Mouse (Mus musculus) lung, postnatal 36 days (tissue): Measurements from ENCODE around the gene Brca2.
"Not testable (repeated sequence)": the region's sequence is repeated elsewhere in the genome, so short reads cannot be mapped to it uniquely, and the experiment has no call there.

Experiments
- DNase-seq: peaks from one replicate; pipeline ENCODE4 v3.0.0; 2022; ENCODE audit warnings: mixed read lengths

The Brca2 gene

GRCm38 (mm10) chr5:150521937-150522866 is at the start of gene Brca2:
Gene Brca2, plus strand, starts transcription at chr5:150522630.
- peak; percentile 92 for DNase-seq

- no peak for DNase-seq
Observed at GRCm38 (mm10) chr5:150477364-150477763, 45.1 kb upstream of the Brca2 start.

GRCm38 (mm10) chr5:150478612-150479011 is 43.8 kb upstream of the Brca2 start:
- peak; percentile 61 for DNase-seq

- peak; percentile 81 for DNase-seq
Observed at GRCm38 (mm10) chr5:150485198-150485597, 37.2 kb upstream of the Brca2 start.

- DNase-seq = no peak
Observed at GRCm38 (mm10) chr5:150490285-150490684, 32.1 kb upstream of the Brca2 start.

GRCm38 (mm10) chr5:150490821-150491220 is 31.6 kb upstream of the Brca2 start:
- DNase-seq = no peak

- not testable (repeated sequence) for DNase-seq
Observed at GRCm38 (mm10) chr5:150491573-150492173, 30.8 kb upstream of the Brca2 start.

GRCm38 (mm10) chr5:150495792-150496191 is 26.6 kb upstream of the Brca2 start:
- peak; percentile 69 for DNase-seq

- no peak for DNase-seq
Observed at GRCm38 (mm10) chr5:150510451-150511225, 11.8 kb upstream of the Brca2 start.

GRCm38 (mm10) chr5:150513264-150513663 is 9.2 kb upstream of the Brca2 start:
- no peak for DNase-seq

GRCm38 (mm10) chr5:150514027-150514426 is 8.4 kb upstream of the Brca2 start:
- no peak for DNase-seq

- no peak for DNase-seq
Observed at GRCm38 (mm10) chr5:150518064-150518463, 4.4 kb upstream of the Brca2 start, which contains the start of gene Zar1l. Gene Zar1l, minus strand, starts transcription at chr5:150518164.

- peak; percentile 65 for DNase-seq
Observed at GRCm38 (mm10) chr5:150519551-150519950, 2.9 kb upstream of the Brca2 start.

GRCm38 (mm10) chr5:150522867-150523234 is 421 bp downstream of the Brca2 start:
- DNase-seq = peak; percentile 10

GRCm38 (mm10) chr5:150525239-150525638 is 2.8 kb downstream of the Brca2 start:
- no peak for DNase-seq

- no peak for DNase-seq
Observed at GRCm38 (mm10) chr5:150541302-150541701, 18.9 kb downstream of the Brca2 start.

- DNase-seq = peak; percentile 3
Observed at GRCm38 (mm10) chr5:150543184-150543583, 20.8 kb downstream of the Brca2 start.

GRCm38 (mm10) chr5:150551637-150552036 is 29.2 kb downstream of the Brca2 start:
- no peak for DNase-seq

GRCm38 (mm10) chr5:150559519-150560103 is 37.2 kb downstream of the Brca2 start:
- no peak for DNase-seq

GRCm38 (mm10) chr5:150560851-150561250 is 38.4 kb downstream of the Brca2 start:
- no peak for DNase-seq

GRCm38 (mm10) chr5:150561376-150561775 is 38.9 kb downstream of the Brca2 start:
- no peak for DNase-seq

GRCm38 (mm10) chr5:150561783-150562182 is 39.4 kb downstream of the Brca2 start:
- no peak for DNase-seq

- DNase-seq = no peak
Observed at GRCm38 (mm10) chr5:150564426-150564825, 42.0 kb downstream of the Brca2 start.
